Mouse (Mus musculus) small intestine, adult 2 months (tissue): ENCODE data around the gene Aldoart2. TPM values are rescaled to one million over a fixed set of nuclear protein-coding genes. Genes with fewer than 3 reads are reported as not detected.

Experiments used
- H3K27ac ChIP-seq: fragments of 200-500 bp; 2 replicates; pipeline ENCODE4 v1.5.1; 2012; ENCODE audit warnings: low read depth, low read length, control low read depth, inconsistent platforms; ENCODE audit not compliant: insufficient read depth
- H3K27me3 ChIP-seq: fragments of 200-500 bp; 2 replicates; pipeline ENCODE4 v1.6.1; 2012; ENCODE audit warnings: mild to moderate bottlenecking, moderate library complexity, low read length, inconsistent platforms; ENCODE audit not compliant: control insufficient read depth, insufficient read depth
- H3K36me3 ChIP-seq: fragments of 200-500 bp; 2 replicates; pipeline ENCODE4 v1.6.1; 2012; ENCODE audit warnings: mild to moderate bottlenecking, low read length, control low read depth, inconsistent platforms; ENCODE audit not compliant: control insufficient read depth, insufficient read depth
- H3K4me1 ChIP-seq: fragments of 200-500 bp; 2 replicates; pipeline ENCODE4 v1.6.1; 2012; ENCODE audit warnings: low read length, inconsistent platforms, mixed read lengths; ENCODE audit not compliant: control insufficient read depth, insufficient read depth, insufficient read length
- H3K4me3 ChIP-seq: fragments of 200-500 bp; 2 replicates; pipeline ENCODE4 v1.5.1; 2012; ENCODE audit warnings: low read depth, mild to moderate bottlenecking, control low read depth, inconsistent platforms, low read length, moderate library complexity
- CTCF ChIP-seq: fragments of 200-500 bp; IDR thresholded peaks from 2 replicates; pipeline ENCODE4 v1.5.1; 2012; ENCODE audit warnings: low read depth, mild to moderate bottlenecking, control low read depth, inconsistent platforms, low read length, moderate library complexity, mixed read lengths; ENCODE audit not compliant: insufficient replicate concordance, insufficient read length; ENCODE audit errors: extremely low read depth
- POLR2A ChIP-seq: fragments of 200-500 bp; IDR thresholded peaks from 2 replicates; pipeline ENCODE4 v1.6.1; 2012; ENCODE audit warnings: low read depth, mild to moderate bottlenecking, control low read depth, inconsistent platforms, low read length, moderate library complexity
- WGBS: fragments of 180-500 bp; shearing (Covaris S2); methylation state at CpG from one replicate; pipeline ENCODE4 v1.1.7; 2018; 5-methylcytosine and 5-hydroxymethylcytosine counted together
- polyA plus RNA-seq: library from polyadenylated mRNA; depleted of rRNA; stranded (reverse); fragments of >200 nt; gene quantifications from 2 replicates; pipeline ENCODE4 v1.2.3, GENCODE M21; 2012; rRNA removed

Aldoart2 gene
- polyA plus RNA-seq, 1 experiment, result not detected

- H3K4me1 ChIP-seq, result peaks cover 8% of the 10 kb centered on the region
- no peak overlapping the region for H3K27ac ChIP-seq
- WGBS, result 85% methylated on average over 3 of the region's 3 CpGs
- peaks cover 14% of the 10 kb centered on the region for H3K27me3 ChIP-seq
- H3K4me3 ChIP-seq, result no peak overlapping the region
- H3K36me3 ChIP-seq, result peaks cover 5% of the 10 kb centered on the region
- TF ChIP-seq CTCF, result no peak
- TF ChIP-seq POLR2A, result no peak
Measured at GRCm38 (mm10) chr12:55604411-55604810, 39.4 kb downstream of the Aldoart2 start.

GRCm38 (mm10) chr12:55607902-55608301 lies 42.9 kb downstream of the Aldoart2 start:
- Histone ChIP-seq H3K4me1 (no peaks in the 10 kb centered on the region), H3K27ac (no peak overlapping the region), H3K36me3 (peaks cover 7% of the 10 kb centered on the region), H3K4me3 (no peak overlapping the region), H3K27me3 (no peaks in the 10 kb centered on the region)
- WGBS, result 63% methylated on average over 4 of the region's 4 CpGs
- TF ChIP-seq POLR2A (no peak), CTCF (no peak)

DNA sequence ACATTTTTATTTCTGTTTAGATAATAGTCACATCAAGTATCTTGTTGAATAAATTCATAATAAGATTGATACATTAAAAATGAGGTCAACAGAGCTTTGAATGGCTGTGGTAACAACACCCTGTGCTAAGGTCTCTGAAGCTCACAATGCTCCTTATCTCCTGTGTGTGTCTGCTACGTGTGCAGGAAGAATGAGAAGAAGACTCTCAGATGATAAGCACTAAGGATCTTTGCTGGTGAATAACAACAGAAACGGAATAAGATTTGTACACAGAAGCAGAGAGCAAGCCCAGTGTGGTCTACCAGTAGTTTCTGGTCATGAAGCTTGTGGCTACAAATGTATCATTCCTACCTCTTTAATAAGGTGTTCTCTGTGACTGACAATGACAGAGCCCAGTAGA lies 45.8 kb downstream of the Aldoart2 start:
- 70% methylated on average over 2 of the region's 2 CpGs for WGBS
- H3K27me3 ChIP-seq, result no peaks in the 10 kb centered on the region
- no peaks in the 10 kb centered on the region for H3K4me1 ChIP-seq

More for the DNA sequence above, 45.8 kb downstream of the Aldoart2 start:
- Histone ChIP-seq H3K36me3 (peaks cover 3% of the 10 kb centered on the region; the same call in 1 of the 2 replicates), H3K27ac (no peak overlapping the region), H3K4me3 (no peak overlapping the region)
- TF ChIP-seq CTCF (no peak), POLR2A (no peak)

Other genes with a start within 250 kb of the Aldoart2 start
- gene Psma6, start 181.0 kb upstream of the Aldoart2 start, polyA plus RNA-seq, result 13.8 and 17.3 TPM in 2 replicates
- 171 and 272 TPM in 2 replicates for gene Nfkbia, start 72.6 kb upstream of the Aldoart2 start, polyA plus RNA-seq
- not detected in 2 replicates for gene Insm2, start 34.2 kb downstream of the Aldoart2 start, polyA plus RNA-seq